Mouse (Mus musculus) ES-Bruce4 (cell line): ENCODE results near the gene Gm20219. TPM values are rescaled to one million over a fixed set of nuclear protein-coding genes. Genes with fewer than 3 reads are reported as not detected.

ENCODE experiments used
- H3K27ac ChIP-seq: 2 replicates; pipeline ENCODE4 v1.5.1; 2012; ENCODE audit warnings: low read length, inconsistent platforms; ENCODE audit not compliant: insufficient read depth
- H3K27me3 ChIP-seq: 2 replicates; pipeline ENCODE4 v1.6.1; 2012; ENCODE audit warnings: mild to moderate bottlenecking, low read length, inconsistent platforms; ENCODE audit not compliant: control insufficient read depth, poor library complexity, insufficient read depth, severe bottlenecking
- H3K36me3 ChIP-seq: 2 replicates; pipeline ENCODE4 v1.6.1; 2012; ENCODE audit warnings: inconsistent platforms, mild to moderate bottlenecking, low read length, moderate library complexity; ENCODE audit not compliant: control insufficient read depth, poor library complexity, insufficient read depth, severe bottlenecking
- H3K4me1 ChIP-seq: one replicate; pipeline ENCODE4 v1.8.1; 2011; ENCODE audit warnings: low read length; ENCODE audit not compliant: control insufficient read depth, insufficient read depth
- H3K4me3 ChIP-seq: 2 replicates; pipeline ENCODE4 v1.5.1; 2011; ENCODE audit warnings: low read depth, mild to moderate bottlenecking, low read length
- H3K9ac ChIP-seq: 2 replicates; pipeline ENCODE4 v1.6.1; 2012; ENCODE audit warnings: low read depth, mild to moderate bottlenecking, inconsistent platforms; ENCODE audit not compliant: poor library complexity, severe bottlenecking
- H3K9me3 ChIP-seq: replicated peaks from 2 replicates; pipeline ENCODE4 v1.6.1; 2012; ENCODE audit warnings: mild to moderate bottlenecking, low read length, inconsistent platforms; ENCODE audit not compliant: control insufficient read depth, poor library complexity, insufficient read depth, severe bottlenecking
- CTCF ChIP-seq: IDR thresholded peaks from one replicate; pipeline ENCODE4 v1.8.1; 2011; ENCODE audit warnings: low read depth, low read length
- EP300 ChIP-seq: IDR thresholded peaks from 2 replicates; pipeline ENCODE4 v1.6.1; 2011; ENCODE audit warnings: low read depth, low read length; ENCODE audit not compliant: insufficient read depth
- POLR2A ChIP-seq: IDR thresholded peaks from one replicate; pipeline ENCODE4 v1.8.1; 2011; ENCODE audit warnings: low read length; ENCODE audit not compliant: insufficient read depth
- polyA plus RNA-seq: library from polyadenylated mRNA; stranded (reverse); fragments of >200 nt; gene quantifications from 2 replicates; pipeline ENCODE4 v1.2.4, GENCODE M21; 2011; ENCODE audit warnings: low read depth; ENCODE audit not compliant: missing spikeins, insufficient read depth, insufficient read length

The Gm20219 gene
- polyA plus RNA-seq, 1 experiment: 1.1 TPM

- Histone ChIP-seq H3K9ac (no peak overlapping the region), H3K27me3 (no peaks in the 10 kb centered on the region), H3K9me3 (no peaks in the 10 kb centered on the region), H3K4me3 (no peak overlapping the region), H3K4me1 (no peaks in the 10 kb centered on the region), H3K27ac (no peak overlapping the region), H3K36me3 (peaks cover 40% of the 10 kb centered on the region)
- no peak for TF ChIP-seq EP300
- no peak for TF ChIP-seq CTCF
- no peak for TF ChIP-seq POLR2A
These were observed 5.9 kb upstream of the Gm20219 start for GRCm38 (mm10) chr17:56560131-56560530.

- no peak overlapping the region for H3K9ac ChIP-seq
- TF ChIP-seq POLR2A (no peak), CTCF (no peak), EP300 (no peak)
- H3K27ac ChIP-seq: no peak overlapping the region
- no peaks in the 10 kb centered on the region for H3K9me3 ChIP-seq
- H3K4me1 ChIP-seq: no peaks in the 10 kb centered on the region
- H3K27me3 ChIP-seq: no peaks in the 10 kb centered on the region
- H3K36me3 ChIP-seq: peaks cover 32% of the 10 kb centered on the region
- no peak overlapping the region for H3K4me3 ChIP-seq
These were observed 5.2 kb upstream of the Gm20219 start for GRCm38 (mm10) chr17:56559386-56559785.

- Histone ChIP-seq H3K4me1 (no peaks in the 10 kb centered on the region), H3K9me3 (no peaks in the 10 kb centered on the region)
- TF ChIP-seq POLR2A (no peak), CTCF (peak; percentile 84), EP300 (no peak)
These were observed 4.3 kb upstream of the Gm20219 start for GRCm38 (mm10) chr17:56558448-56558847.

GRCm38 (mm10) chr17:56552781-56553363, 1.3 kb downstream of the Gm20219 start:
- Histone ChIP-seq H3K27me3 (no peaks in the 10 kb centered on the region), H3K36me3 (no peaks in the 10 kb centered on the region), H3K9me3 (no peaks in the 10 kb centered on the region), H3K27ac (no peak overlapping the region), H3K4me1 (peaks cover 7% of the 10 kb centered on the region), H3K9ac (no peak overlapping the region), H3K4me3 (no peak overlapping the region)
- TF ChIP-seq POLR2A (no peak), CTCF (peak; percentile 99)

More at GRCm38 (mm10) chr17:56558448-56558847, 4.3 kb upstream of the Gm20219 start:
- Histone ChIP-seq H3K27ac (no peak overlapping the region), H3K27me3 (no peaks in the 10 kb centered on the region), H3K36me3 (peaks cover 24% of the 10 kb centered on the region), H3K9ac (no peak overlapping the region), H3K4me3 (no peak overlapping the region)

GRCm38 (mm10) chr17:56551841-56552581, 2.2 kb downstream of the Gm20219 start:
- H3K4me1 ChIP-seq: peaks cover 7% of the 10 kb centered on the region
- H3K27me3 ChIP-seq: no peaks in the 10 kb centered on the region
- H3K9ac ChIP-seq: no peak overlapping the region
- no peaks in the 10 kb centered on the region for H3K36me3 ChIP-seq
- H3K9me3 ChIP-seq: no peaks in the 10 kb centered on the region
- no peak overlapping the region for H3K27ac ChIP-seq
- no peak overlapping the region for H3K4me3 ChIP-seq
- TF ChIP-seq EP300 (no peak), POLR2A (no peak)

GRCm38 (mm10) chr17:56550784-56551475, 3.3 kb downstream of the Gm20219 start:
- Histone ChIP-seq H3K36me3 (no peaks in the 10 kb centered on the region), H3K9ac (no peak overlapping the region), H3K4me1 (peaks cover 7% of the 10 kb centered on the region), H3K4me3 (no peak overlapping the region), H3K27me3 (no peaks in the 10 kb centered on the region), H3K27ac (no peak overlapping the region), H3K9me3 (no peaks in the 10 kb centered on the region)
- TF ChIP-seq CTCF (no peak), EP300 (no peak), POLR2A (no peak)
